Mouse (Mus musculus) c-Kit-negative CD71-positive TER-119-positive erythroid progenitor cells, embryonic 14.5 days (primary cell): ENCODE results near the gene Pou5f1.
"Not testable (repeated sequence)": the region's sequence is repeated elsewhere in the genome, so short reads cannot be mapped to it uniquely, and the experiment has no call there.

Experiments used
- DNase-seq: peaks from one replicate; pipeline ENCODE4 v3.0.0-alpha.2; 2013; ENCODE audit warnings: low read depth, low spot score

Pou5f1 gene

DNA sequence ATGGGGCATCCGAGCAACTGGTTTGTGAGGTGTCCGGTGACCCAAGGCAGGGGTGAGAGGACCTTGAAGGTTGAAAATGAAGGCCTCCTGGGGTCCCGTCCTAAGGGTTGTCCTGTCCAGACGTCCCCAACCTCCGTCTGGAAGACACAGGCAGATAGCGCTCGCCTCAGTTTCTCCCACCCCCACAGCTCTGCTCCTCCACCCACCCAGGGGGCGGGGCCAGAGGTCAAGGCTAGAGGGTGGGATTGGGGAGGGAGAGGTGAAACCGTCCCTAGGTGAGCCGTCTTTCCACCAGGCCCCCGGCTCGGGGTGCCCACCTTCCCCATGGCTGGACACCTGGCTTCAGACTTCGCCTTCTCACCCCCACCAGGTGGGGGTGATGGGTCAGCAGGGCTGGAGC, at the start of gene Pou5f1:
Gene Pou5f1, plus strand, starts transcription at position 243 of the 400 bp plus-strand sequence.
- no peak for DNase-seq

DNA sequence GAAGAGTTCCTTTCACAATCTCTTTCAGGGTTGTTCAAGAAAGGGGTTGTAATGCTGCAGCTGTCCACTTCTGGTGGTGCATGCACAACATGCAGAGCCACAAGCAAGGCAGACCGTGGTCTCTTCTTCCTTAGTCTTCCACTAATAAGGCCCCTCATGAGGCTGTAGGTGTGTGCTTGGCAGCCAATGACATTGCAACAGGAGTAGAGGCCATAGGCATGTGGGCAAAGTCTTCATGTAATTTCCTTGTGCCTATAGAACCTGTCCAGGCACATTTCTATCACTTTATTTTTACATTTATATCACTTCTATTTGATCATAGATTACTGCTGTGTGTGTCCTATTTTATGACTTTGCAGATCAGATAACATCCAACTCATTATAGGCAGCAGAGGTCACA, 47.6 kb upstream of the Pou5f1 start:
- not testable (repeated sequence) for DNase-seq

GRCm38 (mm10) chr17:35460513-35461341, 45.1 kb upstream of the Pou5f1 start:
- not testable (repeated sequence) for DNase-seq

- not testable (repeated sequence) for DNase-seq
These were observed 40.2 kb upstream of the Pou5f1 start for GRCm38 (mm10) chr17:35465651-35466050.

DNA sequence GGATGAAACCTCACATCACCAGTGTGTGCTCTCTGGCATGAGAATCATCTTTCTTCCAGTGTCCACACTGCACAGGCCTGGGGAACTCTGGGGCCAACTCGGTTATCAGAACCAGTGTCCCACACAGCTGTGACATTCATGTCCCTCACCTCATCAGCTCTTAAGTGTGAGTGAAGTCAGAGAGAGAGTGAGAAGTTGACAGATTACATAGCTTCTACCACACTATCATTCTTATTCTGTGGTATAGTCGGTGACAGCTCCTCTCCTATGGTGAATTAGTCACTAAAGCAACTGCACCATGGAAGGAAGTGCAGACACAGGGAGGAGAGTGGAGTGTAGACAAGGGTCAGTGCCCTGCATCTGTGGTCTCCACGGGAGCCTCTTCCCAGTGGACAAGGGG, 36.9 kb upstream of the Pou5f1 start:
- not testable (repeated sequence) for DNase-seq

- DNase-seq, result no peak
These were observed 35.7 kb upstream of the Pou5f1 start, which contains the start of gene H2-Q10 for GRCm38 (mm10) chr17:35469842-35470751. Gene H2-Q10 (plus strand): TSS chr17:35470089.

DNA sequence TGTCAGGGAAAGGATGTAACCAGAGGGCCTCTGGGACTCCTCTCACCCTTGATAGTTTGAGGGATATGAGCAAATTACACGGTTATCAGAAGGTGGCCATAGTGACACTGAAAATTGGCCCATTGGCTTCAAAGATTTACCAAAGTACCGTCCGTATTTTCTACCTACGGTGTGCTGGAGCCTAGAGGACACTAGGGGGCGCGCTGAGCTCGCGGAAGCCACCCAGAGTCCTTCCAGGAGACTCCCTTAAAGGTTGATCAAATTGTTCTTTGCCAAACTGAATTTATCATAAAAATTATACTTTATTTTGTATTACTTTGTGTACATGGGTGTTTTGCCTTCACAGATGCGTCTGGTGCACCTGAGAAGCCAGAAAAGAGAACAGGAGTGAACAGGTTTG, 21.8 kb upstream of the Pou5f1 start:
- no peak for DNase-seq

GRCm38 (mm10) chr17:35485702-35486101, 20.1 kb upstream of the Pou5f1 start:
- no peak for DNase-seq

GRCm38 (mm10) chr17:35486726-35487125, 19.1 kb upstream of the Pou5f1 start:
- DNase-seq, result no peak

- DNase-seq, result no peak
These were observed 17.8 kb upstream of the Pou5f1 start for GRCm38 (mm10) chr17:35488041-35488440.

DNA sequence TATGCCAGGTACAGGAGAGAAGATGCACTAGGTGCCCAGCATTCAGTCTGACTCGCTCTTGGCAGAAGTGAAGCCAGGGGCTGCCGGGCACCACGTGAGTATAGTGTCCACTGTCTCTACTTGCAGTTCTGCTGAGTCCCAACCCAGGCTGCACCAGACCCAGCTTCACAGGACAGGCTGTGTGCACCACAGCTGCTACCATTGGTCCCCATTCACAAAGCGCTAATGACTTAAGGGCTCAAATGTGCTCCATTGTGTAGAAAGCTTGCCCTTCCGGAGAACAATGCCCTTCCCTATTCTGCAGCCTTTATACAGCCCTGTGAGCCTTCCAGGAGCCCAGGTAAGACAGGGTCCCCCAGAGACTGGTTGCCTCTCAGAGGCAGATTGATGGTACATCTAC, 15.5 kb upstream of the Pou5f1 start:
- DNase-seq, result no peak

- no peak for DNase-seq
These were observed 8.7 kb upstream of the Pou5f1 start for GRCm38 (mm10) chr17:35497124-35497523.

- DNase-seq, result no peak
These were observed 3.6 kb upstream of the Pou5f1 start for GRCm38 (mm10) chr17:35502226-35502625.

DNA sequence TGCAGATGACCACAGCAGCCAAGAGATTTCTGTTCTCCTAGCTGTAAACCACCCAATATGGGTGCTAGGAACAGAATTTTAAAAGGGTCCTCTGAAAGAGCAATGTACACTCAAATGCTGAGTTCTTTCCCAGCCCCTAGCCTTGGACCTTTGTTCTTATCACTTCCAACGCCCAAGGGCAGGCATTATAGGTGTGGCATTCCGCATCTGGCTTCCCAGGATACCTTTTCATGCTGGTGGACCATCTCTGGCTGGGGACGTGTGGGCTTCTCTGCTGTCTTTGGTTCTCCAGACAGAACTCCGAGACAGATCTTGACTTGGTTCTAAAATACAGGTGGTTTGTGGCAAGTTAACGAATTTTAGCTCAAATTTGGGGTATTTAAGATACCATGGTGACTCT, 3.1 kb upstream of the Pou5f1 start:
- DNase-seq, result no peak

- no peak for DNase-seq
These were observed 2.0 kb upstream of the Pou5f1 start for GRCm38 (mm10) chr17:35503849-35504248.

GRCm38 (mm10) chr17:35504628-35505481, 963 bp upstream of the Pou5f1 start:
- no peak for DNase-seq

- DNase-seq, result no peak
These were observed 1.1 kb downstream of the Pou5f1 start for GRCm38 (mm10) chr17:35506881-35507280.

GRCm38 (mm10) chr17:35507556-35508260, 1.9 kb downstream of the Pou5f1 start:
- no peak for DNase-seq

- DNase-seq, result not testable (repeated sequence)
These were observed 2.5 kb downstream of the Pou5f1 start for GRCm38 (mm10) chr17:35508279-35508678.

GRCm38 (mm10) chr17:35509284-35509683, 3.5 kb downstream of the Pou5f1 start:
- no peak for DNase-seq
